In the genomic region with DNA sequence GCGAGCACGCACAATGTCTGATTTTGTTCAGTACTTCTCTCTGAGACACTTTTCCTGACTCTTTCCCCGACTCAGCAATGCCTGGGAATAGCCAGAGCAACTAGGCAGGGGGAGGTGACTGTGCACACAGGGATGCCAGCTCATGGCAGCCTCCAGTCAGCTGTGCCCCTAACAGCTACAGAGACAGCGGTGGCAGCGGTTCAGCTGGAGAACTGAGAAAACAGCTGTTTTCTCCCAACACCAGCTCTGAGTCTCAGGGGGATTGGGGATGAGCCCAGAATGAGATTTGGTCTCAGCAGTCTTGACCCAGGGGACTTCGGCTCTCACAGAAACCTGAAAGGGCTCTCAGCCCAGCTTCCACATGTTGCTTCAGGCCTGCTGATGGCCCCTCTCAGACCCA, we compare ENCODE assay signal across 30 mouse cellular contexts. TPM values are rescaled to one million over a fixed set of nuclear protein-coding genes. Genes with fewer than 3 reads are reported as not detected.
DNase-seq lines count a peak whose midpoint lies in the region; ATAC-seq lines count a peak whose summit lies in the region.
"Had no signal": no experiment of that assay in that cellular context is flagged by ENCODE, and none has a peak within 500 bp of the region (broad histone marks: within the 10 kb centered on the region; RNA-seq: fewer than 3 reads in every experiment).

No protein-coding gene starts in this region.

- H3K4me2 ChIP-seq in hindbrain, embryonic 11.5 days (replicated peaks; ENCODE audit: low read depth, low read length): no peak overlapping the region
- no peak overlapping the region for H3K4me2 ChIP-seq in hindbrain, embryonic 16.5 days (ENCODE audit: low read length)
- H3K4me2 ChIP-seq: embryonic facial prominence, embryonic 13.5 days; heart, embryonic 13.5 days; lung, embryonic 14.5 days had no signal

- H3K36me3 ChIP-seq in hindbrain, embryonic 11.5 days (ENCODE audit: control insufficient read depth, insufficient read depth, low read length): no peaks in the 10 kb centered on the region
- H3K36me3 ChIP-seq in hindbrain, embryonic 16.5 days (ENCODE audit: control insufficient read depth, insufficient read depth, low read length): no peaks in the 10 kb centered on the region
- H3K36me3 ChIP-seq in megakaryocyte, embryonic 14.5 days (replicated peaks; ENCODE audit: low read length): no peaks in the 10 kb centered on the region
- H3K36me3 ChIP-seq: embryonic facial prominence, embryonic 13.5 days; heart, embryonic 13.5 days had no signal

- H3K4me3 ChIP-seq in hindbrain, embryonic 11.5 days (ENCODE audit: low read depth, low read length): no peak overlapping the region
- H3K4me3 ChIP-seq in hindbrain, embryonic 16.5 days (ENCODE audit: low read length): no peak overlapping the region
- peak overlapping the region; percentile 50 for H3K4me3 ChIP-seq in megakaryocyte, embryonic 14.5 days (replicated peaks)
- H3K4me3 ChIP-seq: embryonic facial prominence, embryonic 13.5 days; heart, adult 2 months; heart, embryonic 13.5 days had no signal

- ATAC-seq in hindbrain, embryonic 11.5 days (ENCODE audit: low FRiP score): no peak
- no peak for ATAC-seq in hindbrain, embryonic 16.5 days
- no peak for ATAC-seq in megakaryocyte, adult 5-6 weeks (ENCODE audit: poor library complexity, severe bottlenecking)
- ATAC-seq: inflammation-experienced regulatory T-cells, adult 6 months had no signal

- H3K9me3 ChIP-seq in hindbrain, embryonic 11.5 days (ENCODE audit: control insufficient read depth, low read length): no peaks in the 10 kb centered on the region
- peaks cover 2% of the 10 kb centered on the region; the same call in 1 of the 2 replicates for H3K9me3 ChIP-seq in hindbrain, embryonic 16.5 days (ENCODE audit: control insufficient read depth, low read length)
- peaks cover 8% of the 10 kb centered on the region; the same call in 1 of the 2 replicates for H3K9me3 ChIP-seq in megakaryocyte, embryonic 14.5 days
- H3K9me3 ChIP-seq: embryonic facial prominence, embryonic 13.5 days; heart, embryonic 13.5 days had no signal

- peaks cover 6% of the 10 kb centered on the region; the same call in 1 of the 2 replicates for H3K4me1 ChIP-seq in hindbrain, embryonic 11.5 days (replicated peaks; ENCODE audit: control insufficient read depth, insufficient read depth, low read length)
- H3K4me1 ChIP-seq in hindbrain, embryonic 16.5 days (ENCODE audit: control insufficient read depth, insufficient read depth, low read depth, low read length): no peaks in the 10 kb centered on the region
- H3K4me1 ChIP-seq in megakaryocyte, embryonic 14.5 days: peaks cover 51% of the 10 kb centered on the region
- H3K4me1 ChIP-seq: heart, embryonic 13.5 days had no signal

- 0 out of 2 replicates have a peak, but pooled peaks cover 2% of the 10 kb centered on the region for H3K27me3 ChIP-seq in hindbrain, embryonic 11.5 days (ENCODE audit: control insufficient read depth, insufficient read depth, low read length)
- H3K27me3 ChIP-seq in hindbrain, embryonic 16.5 days (replicated peaks; ENCODE audit: control insufficient read depth, insufficient read depth, low read length): no peaks in the 10 kb centered on the region
- peaks cover 55% of the 10 kb centered on the region for H3K27me3 ChIP-seq in megakaryocyte, embryonic 14.5 days (replicated peaks)

- peak overlapping the region; percentile 6; the same call in 1 of the 2 replicates for H3K27ac ChIP-seq in hindbrain, embryonic 11.5 days (ENCODE audit: low read depth, low read length)
- no peak overlapping the region for H3K27ac ChIP-seq in hindbrain, embryonic 16.5 days (ENCODE audit: low read depth, low read length)
- H3K27ac ChIP-seq: embryonic facial prominence, embryonic 13.5 days; heart, adult 2 months; heart, embryonic 13.5 days; liver, embryonic 14.5 days had no signal

- H3K9ac ChIP-seq in hindbrain, embryonic 11.5 days (ENCODE audit: low read depth, low read length): no peak overlapping the region
- no peak overlapping the region for H3K9ac ChIP-seq in hindbrain, embryonic 16.5 days (ENCODE audit: low read depth, low read length)
- H3K9ac ChIP-seq: embryonic facial prominence, embryonic 13.5 days; forebrain, postnatal 0 days; heart, embryonic 13.5 days; liver, embryonic 14.5 days; lung, embryonic 14.5 days had no signal

- DNase-seq in hindbrain, embryonic 11.5 days (ENCODE audit: low spot score): no peak
- DNase-seq in 3T3-L1 (ENCODE audit: low read depth, low spot score) (peak; percentile 30), MN1 (ENCODE audit: low spot score) (peak; percentile 64)
- DNase-seq in thymus, postnatal 0 days (ENCODE audit: low spot score): no peak
- DNase-seq in urinary bladder, adult 18-20 months (ENCODE audit: low spot score in 2 of 2): no peak
- DNase-seq: adrenal gland, postnatal 10 days; cerebellum, adult 11 months; cerebellum, adult 9-10 months; forebrain, postnatal 0 days; heart, adult 2 months; heart, postnatal 10 days; kidney, adult 11 months; kidney, postnatal 14 days; layer of hippocampus, adult 9-11 months; liver; lung, embryonic 14.5 days; right cerebral cortex, adult 18-20 months; spleen, adult 18-20 months; thymus, postnatal 36 days had no signal

- WGBS in hindbrain, embryonic 11.5 days: 37% methylated on average over 6 of the region's 6 CpGs
- WGBS in hindbrain, embryonic 16.5 days: 30% methylated on average over 6 of the region's 6 CpGs

RNA-seq across cellular contexts. Expression of a gene that starts 9.3 kb away (rescaled TPM):
- polyA plus RNA-seq in hindbrain, embryonic 11.5 days (2014; fragmentation: Nextera tagmentation; extraction: Ambion mirVana): 9.8 and 10.8 TPM in 2 replicates
- 11.0 and 12.1 TPM in 2 replicates for polyA plus RNA-seq in hindbrain, embryonic 16.5 days (2015; fragmentation: Nextera tagmentation; extraction: Ambion mirVana)
- not detected in 2 replicates for polyA plus RNA-seq in megakaryocyte, embryonic 14.5 days (2012; ENCODE audit: insufficient read depth, low replicate concordance)
- total RNA-seq in megakaryocyte, adult 5-6 weeks (2015): not detected in 2 replicates
- not detected in 2 replicates for total RNA-seq in megakaryocyte, adult 5-6 weeks (2017)
- 0.13 and 0.17 TPM in 2 replicates for polyA plus RNA-seq in thymus, postnatal 0 days (2015; fragmentation: Nextera tagmentation; extraction: Ambion mirVana)
- total RNA-seq: heart, adult 2 months; heart, postnatal 10 days; hematopoietic stem cell, adult 5-6 weeks; megakaryocyte progenitor cell, adult 5-6 weeks had no signal
- polyA plus RNA-seq: heart, adult 2 months; heart, embryonic 13.5 days; kidney, embryonic 14.5 days had no signal

RNA-seq across cellular contexts. Expression of a gene that starts 15.0 kb away (rescaled TPM):
- 0.36 and 0.39 TPM in 2 replicates for polyA plus RNA-seq in hindbrain, embryonic 11.5 days (2014; fragmentation: Nextera tagmentation; extraction: Ambion mirVana)
- 0.54 and 0.56 TPM in 2 replicates for polyA plus RNA-seq in hindbrain, embryonic 16.5 days (2015; fragmentation: Nextera tagmentation; extraction: Ambion mirVana)
- polyA plus RNA-seq in megakaryocyte, embryonic 14.5 days (2012; ENCODE audit: insufficient read depth, low replicate concordance): not detected in 2 replicates
- total RNA-seq in megakaryocyte, adult 5-6 weeks (2015): not detected in 2 replicates
- total RNA-seq in megakaryocyte, adult 5-6 weeks (2017): not detected in 2 replicates
- polyA plus RNA-seq in thymus, postnatal 0 days (2015; fragmentation: Nextera tagmentation; extraction: Ambion mirVana): 0.03 TPM in 1 of 2 replicates, not detected in the other
- total RNA-seq: gastrocnemius, postnatal 4 days; hematopoietic stem cell, adult 5-6 weeks; megakaryocyte progenitor cell, adult 5-6 weeks had no signal
- polyA plus RNA-seq: inflammation-experienced regulatory T-cells, adult 6 months; lung, embryonic 14.5 days had no signal

Comparison
In these comparisons a context has a peak if more than half of its experiments do, and no peak if none do; other contexts are left out.
1. DNase-seq: peak in 3T3-L1 (single experiment) and MN1 (single experiment); none in hindbrain, embryonic 11.5 days (single experiment), thymus, postnatal 0 days (single experiment) and urinary bladder, adult 18-20 months (0 of 2).